Mouse (Mus musculus) MEL (cell line): ENCODE data around the gene Mpnd.

Experiments
- CHD2 ChIP-seq: IDR thresholded peaks from 2 replicates; pipeline ENCODE4 v1.6.1; 2011; ENCODE audit warnings: low read length, improper control_type of control experiment
- CTCF ChIP-seq, 3 experiments: IDR thresholded peaks in 2 of 3; conservative IDR thresholded peaks in 1 of 3; 2 replicates each; pipeline ENCODE4 v1.5.1; 2011 to 2012; ENCODE audit warnings: low read length in 3 of 3, low read depth in 2 of 3, mild to moderate bottlenecking in 2 of 3, improper control_type of control experiment in 1 of 3, inconsistent platforms in 1 of 3, mixed read lengths in 1 of 3, moderate library complexity in 1 of 3; ENCODE audit not compliant: control insufficient read depth in 1 of 3, insufficient read depth in 1 of 3, poor library complexity in 1 of 3, severe bottlenecking in 1 of 3
- EP300 ChIP-seq, 2 experiments: IDR thresholded peaks; 2 replicates each; pipeline ENCODE4 v1.6.1; 2011; ENCODE audit warnings: improper control_type of control experiment in 2 of 2, low read length in 2 of 2, low read depth in 1 of 2, mild to moderate bottlenecking in 1 of 2
- GABPA ChIP-seq: IDR thresholded peaks from 2 replicates; pipeline ENCODE4 v1.6.1; 2012; ENCODE audit warnings: low read depth, mild to moderate bottlenecking, inconsistent platforms, low read length, improper control_type of control experiment, moderate library complexity
- NELFE ChIP-seq: IDR thresholded peaks from 2 replicates; pipeline ENCODE4 v1.6.1; 2011; ENCODE audit warnings: low read depth, low read length, improper control_type of control experiment
- SMC3 ChIP-seq: IDR thresholded peaks from 2 replicates; pipeline ENCODE4 v1.6.1; 2011; ENCODE audit warnings: low read depth, low read length, improper control_type of control experiment
- UBTF ChIP-seq: IDR thresholded peaks from 2 replicates; pipeline ENCODE4 v1.6.1; 2012; ENCODE audit warnings: low read depth, mild to moderate bottlenecking, inconsistent platforms, low read length, improper control_type of control experiment, moderate library complexity, borderline replicate concordance; ENCODE audit not compliant: insufficient read depth
- ZMIZ1 ChIP-seq: IDR thresholded peaks from 2 replicates; pipeline ENCODE4 v1.6.1; 2012; ENCODE audit warnings: low read depth, mild to moderate bottlenecking, inconsistent platforms, low read length, improper control_type of control experiment, moderate library complexity

DNA sequence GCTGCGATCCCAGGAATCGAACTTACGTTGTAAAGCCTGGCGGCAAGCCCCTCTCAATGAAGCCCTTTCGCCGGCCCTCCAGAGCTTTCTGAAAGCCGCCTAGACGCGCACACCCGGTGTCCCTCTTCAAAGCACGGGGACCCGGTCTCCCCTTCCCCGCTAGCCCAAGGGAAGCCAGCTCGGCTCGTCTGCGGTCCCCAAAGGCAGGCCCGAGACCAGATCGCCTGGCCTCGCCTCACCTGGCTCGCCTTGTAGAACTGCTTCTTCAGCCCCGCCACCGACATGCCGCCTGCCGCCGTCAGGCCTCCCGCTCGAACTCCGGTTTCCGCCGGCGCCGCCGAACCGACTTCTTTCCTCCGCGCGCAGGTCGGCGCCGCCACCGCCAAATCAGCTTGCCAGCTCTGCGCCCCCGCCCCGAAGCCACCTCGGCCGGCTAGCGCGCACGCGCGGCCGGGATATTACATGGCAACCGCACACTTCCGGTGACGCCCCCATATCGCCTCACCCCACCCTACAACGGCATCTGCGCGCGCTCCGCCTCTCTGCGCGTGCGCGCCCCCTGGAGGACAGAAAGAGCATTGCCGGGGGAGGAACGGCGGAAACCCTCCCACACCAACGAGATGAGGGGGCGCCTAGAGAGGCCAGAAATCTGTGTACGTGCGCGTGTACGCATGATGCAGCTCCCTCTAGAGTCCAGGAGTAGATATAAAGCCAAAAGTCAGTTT lies 30.8 kb downstream of the Mpnd start, which contains the start of gene Sh3gl1:
- TF ChIP-seq CHD2 (0 out of 2 replicates have a peak, but pooled peaks have one; percentile 27), NELFE (peak; percentile 92), CTCF (IDR thresholded peaks at IDR 0.05 in 2 of 3, conservative IDR thresholded peaks at IDR 0.05 in 1 of 3; ENCODE audit: control insufficient read depth in 1 of 3, insufficient read depth in 1 of 3, low read depth in 2 of 3, low read length in 3 of 3, poor library complexity in 1 of 3, severe bottlenecking in 1 of 3) (peak; percentile 89 to 99 (median 93)), SMC3 (no peak), UBTF (0 out of 2 replicates have a peak, but pooled peaks have one; percentile 53), GABPA (peak; percentile 78; the same call in 1 of the 2 replicates), EP300 (IDR thresholded peaks at IDR 0.05; ENCODE audit: low read depth in 1 of 2, low read length in 2 of 2) (peak in 1 of 2 experiments; percentile 75; a peak in 2 of 4 replicates), ZMIZ1 (peak; percentile 76; the same call in 1 of the 2 replicates)
